8 mouse cellular contexts compared by ENCODE assay signal in genomic region chr10:12922077-12922573, GRCm38 (mm10). TPM values are rescaled to one million over a fixed set of nuclear protein-coding genes. Genes with fewer than 3 reads are reported as not detected.
DNase-seq lines count a peak whose midpoint lies in the region; ATAC-seq and TF ChIP-seq lines count a peak whose summit lies in the region.

No protein-coding gene starts in this region.

- H3K27me3 ChIP-seq in liver, adult 2 months (ENCODE audit: control insufficient read depth, insufficient read depth, low read length): no peaks in the 10 kb centered on the region
- no peaks in the 10 kb centered on the region for H3K27me3 ChIP-seq in embryonic facial prominence, embryonic 14.5 days (replicated peaks; ENCODE audit: control insufficient read depth, insufficient read depth, low read length)
- no peaks in the 10 kb centered on the region for H3K27me3 ChIP-seq in intestine, postnatal 0 days (replicated peaks; ENCODE audit: control insufficient read depth, insufficient read depth, low read length)
- no peaks in the 10 kb centered on the region for H3K27me3 ChIP-seq in neural tube, embryonic 12.5 days (replicated peaks)

- no peak for TF ChIP-seq POLR2A in liver, adult 2 months (IDR thresholded peaks at IDR 0.05; ENCODE audit: extremely low read depth, insufficient read depth, low read length)

- H3K4me1 ChIP-seq in liver, adult 2 months (ENCODE audit: control insufficient read depth, insufficient read depth, low read length): no peaks in the 10 kb centered on the region
- H3K4me1 ChIP-seq in embryonic facial prominence, embryonic 14.5 days (ENCODE audit: control insufficient read depth, insufficient read depth, low read length): no peaks in the 10 kb centered on the region
- no peaks in the 10 kb centered on the region for H3K4me1 ChIP-seq in intestine, postnatal 0 days (replicated peaks; ENCODE audit: control insufficient read depth, insufficient read depth, low read length)
- peaks cover 7% of the 10 kb centered on the region; the same call in 1 of the 2 replicates for H3K4me1 ChIP-seq in neural tube, embryonic 12.5 days

- H3K27ac ChIP-seq in liver, adult 2 months (replicated peaks; ENCODE audit: insufficient read depth, low read depth, low read length): no peak overlapping the region
- H3K27ac ChIP-seq in embryonic facial prominence, embryonic 14.5 days (replicated peaks; ENCODE audit: low read depth, low read length): peak overlapping the region; percentile 91
- no peak overlapping the region; the same call in 1 of the 2 replicates for H3K27ac ChIP-seq in intestine, postnatal 0 days (ENCODE audit: low read depth, low read length)
- H3K27ac ChIP-seq in neural tube, embryonic 12.5 days: no peak overlapping the region

- peak; percentile 34; the same call in 1 of the 2 replicates for ATAC-seq in embryonic facial prominence, embryonic 14.5 days (ENCODE audit: low read depth)
- peak; percentile 49 for ATAC-seq in intestine, postnatal 0 days
- peak; percentile 37 for ATAC-seq in neural tube, embryonic 12.5 days (ENCODE audit: low FRiP score, low read depth)

- DNase-seq in liver, adult 2 months (ENCODE audit: extremely low read depth, low read depth, low spot score): no peak
- DNase-seq in liver: no peak
- no peak for DNase-seq in embryonic facial prominence, embryonic 14.5 days (ENCODE audit: low spot score)
- no peak for DNase-seq in gastrocnemius, postnatal 25 days
- DNase-seq in frontal cortex, postnatal 25 days (ENCODE audit: low spot score in 2 of 2): no peak
- no peak for DNase-seq in urinary bladder, postnatal 36 days (ENCODE audit: low spot score in 2 of 2)

- H3K4me2 ChIP-seq in embryonic facial prominence, embryonic 14.5 days (ENCODE audit: low read depth, low read length): peak overlapping the region; percentile 54
- peak overlapping the region; percentile 80 for H3K4me2 ChIP-seq in intestine, postnatal 0 days (replicated peaks; ENCODE audit: low read depth)
- H3K4me2 ChIP-seq in neural tube, embryonic 12.5 days (replicated peaks): peak overlapping the region; percentile 65

- no peaks in the 10 kb centered on the region for H3K9me3 ChIP-seq in embryonic facial prominence, embryonic 14.5 days (ENCODE audit: control insufficient read depth, low read length)
- no peaks in the 10 kb centered on the region for H3K9me3 ChIP-seq in intestine, postnatal 0 days (ENCODE audit: control insufficient read depth)
- no peaks in the 10 kb centered on the region for H3K9me3 ChIP-seq in neural tube, embryonic 12.5 days

- no peak overlapping the region for H3K9ac ChIP-seq in liver, adult 2 months (ENCODE audit: low read depth, low read length)
- peak overlapping the region; percentile 71 for H3K9ac ChIP-seq in embryonic facial prominence, embryonic 14.5 days (ENCODE audit: low read depth, low read length)
- peak overlapping the region; percentile 65; the same call in 1 of the 2 replicates for H3K9ac ChIP-seq in intestine, postnatal 0 days (ENCODE audit: low read depth, low read length)
- no peak overlapping the region for H3K9ac ChIP-seq in neural tube, embryonic 12.5 days

- no peaks in the 10 kb centered on the region for H3K36me3 ChIP-seq in liver, adult 2 months (ENCODE audit: control insufficient read depth, insufficient read depth, low read length)
- no peaks in the 10 kb centered on the region for H3K36me3 ChIP-seq in embryonic facial prominence, embryonic 14.5 days (ENCODE audit: control insufficient read depth, insufficient read depth, low read length)
- no peaks in the 10 kb centered on the region for H3K36me3 ChIP-seq in intestine, postnatal 0 days (ENCODE audit: control insufficient read depth, insufficient read depth)
- H3K36me3 ChIP-seq in neural tube, embryonic 12.5 days: no peaks in the 10 kb centered on the region

- no peaks in the 10 kb centered on the region for H3K79me2 ChIP-seq in liver, adult 2 months (ENCODE audit: control insufficient read depth, insufficient read depth, low read length)

- WGBS in liver, adult 2 months: 9% methylated on average over 13 of the region's 13 CpGs
- 2% methylated on average over 13 of the region's 13 CpGs for WGBS in embryonic facial prominence, embryonic 14.5 days
- 3% methylated on average over 13 of the region's 13 CpGs for WGBS in intestine, postnatal 0 days
- 4% methylated on average over 13 of the region's 13 CpGs for WGBS in neural tube, embryonic 12.5 days

- H3K4me3 ChIP-seq in liver, adult 2 months (ENCODE audit: insufficient read depth, low read depth, low read length): peak overlapping the region; percentile 82
- H3K4me3 ChIP-seq in embryonic facial prominence, embryonic 14.5 days (ENCODE audit: low read depth, low read length): peak overlapping the region; percentile 66
- peak overlapping the region; percentile 88 for H3K4me3 ChIP-seq in intestine, postnatal 0 days (ENCODE audit: low read depth, low read length)
- H3K4me3 ChIP-seq in neural tube, embryonic 12.5 days: peak overlapping the region; percentile 60

- no peak for TF ChIP-seq CTCF in liver, adult 2 months (IDR thresholded peaks at IDR 0.05; ENCODE audit: low read depth, low read length)
- no peak for TF ChIP-seq CTCF in intestine, postnatal 0 days (IDR thresholded peaks at IDR 0.05; ENCODE audit: low read depth)

RNA-seq across cellular contexts. Expression of gene Stx11, which starts 42.0 kb away (rescaled TPM):
- total RNA-seq in liver, adult 2 months (2014; rRNA removed): 0.94 and 1.5 TPM in 2 replicates
- polyA plus RNA-seq in liver, adult 2 months (2012; rRNA removed): 0.18 and 0.65 TPM in 2 replicates
- polyA plus RNA-seq in embryonic facial prominence, embryonic 14.5 days (2014; fragmentation: Nextera tagmentation; extraction: Ambion mirVana): 3.8 and 5.4 TPM in 2 replicates
- polyA plus RNA-seq in intestine, postnatal 0 days (2015; fragmentation: Nextera tagmentation; extraction: Ambion mirVana): 0.67 and 1.0 TPM in 2 replicates
- 2.3 and 4.5 TPM in 2 replicates for polyA plus RNA-seq in neural tube, embryonic 12.5 days (2016; fragmentation: Nextera tagmentation; extraction: Ambion mirVana)
- under 1 TPM; 0.24 to 0.28 TPM for total RNA-seq in gastrocnemius, postnatal 25 days (2021)

RNA-seq across cellular contexts. Expression of gene Utrn, which starts 53.0 kb away (rescaled TPM):
- 25.7 and 27.9 TPM in 2 replicates for total RNA-seq in liver, adult 2 months (2014; rRNA removed)
- polyA plus RNA-seq in liver, adult 2 months (2012; rRNA removed): 5.4 and 5.9 TPM in 2 replicates
- 69.2 and 73.3 TPM in 2 replicates for polyA plus RNA-seq in embryonic facial prominence, embryonic 14.5 days (2014; fragmentation: Nextera tagmentation; extraction: Ambion mirVana)
- polyA plus RNA-seq in intestine, postnatal 0 days (2015; fragmentation: Nextera tagmentation; extraction: Ambion mirVana): 21.5 and 22.6 TPM in 2 replicates
- polyA plus RNA-seq in neural tube, embryonic 12.5 days (2016; fragmentation: Nextera tagmentation; extraction: Ambion mirVana): 44.4 and 44.6 TPM in 2 replicates
- 10 to 100 TPM; 29.6 to 39.0 TPM for total RNA-seq in gastrocnemius, postnatal 25 days (2021)

Comparison
In these comparisons a context has a peak if more than half of its experiments do, and no peak if none do; other contexts are left out.
1. H3K9ac ChIP-seq: peak in embryonic facial prominence, embryonic 14.5 days (single experiment) and intestine, postnatal 0 days (single experiment); none in liver, adult 2 months (single experiment) and neural tube, embryonic 12.5 days (single experiment).
2. Peak in every context shown above with its lines, with median percentiles within 50 percentile points of each other: H3K4me3 ChIP-seq, ATAC-seq and H3K4me2 ChIP-seq.